Mouse (Mus musculus): Measurements from ENCODE around the gene Pkd2.

Gene Pkd2

DNA sequence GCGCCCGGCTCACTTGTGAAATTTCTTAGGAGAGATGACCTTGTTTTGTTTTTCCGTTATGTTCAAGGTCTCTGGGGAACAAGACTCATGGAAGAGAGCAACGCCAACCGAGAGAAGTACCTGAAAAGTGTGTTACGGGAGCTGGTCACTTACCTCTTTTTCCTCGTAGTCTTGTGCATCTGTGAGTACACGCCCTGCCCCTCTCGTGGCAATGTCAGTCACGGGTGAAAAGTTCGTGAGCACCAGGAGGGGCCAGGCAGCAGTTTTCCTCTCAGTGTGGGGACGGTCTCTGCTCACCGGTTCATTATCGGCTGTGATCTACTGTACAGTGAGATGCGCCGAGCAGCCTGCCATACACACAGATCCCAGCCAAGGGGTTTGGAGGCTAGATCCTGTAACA lies 7.6 kb downstream of the Pkd2 start:
- DNase-seq = no peak

- DNase-seq = no peak
These were observed 9.3 kb downstream of the Pkd2 start for GRCm38 (mm10) chr5:104468586-104468985.

GRCm38 (mm10) chr5:104470981-104471391 lies 11.7 kb downstream of the Pkd2 start:
- no peak for DNase-seq

GRCm38 (mm10) chr5:104472371-104472770 lies 13.1 kb downstream of the Pkd2 start:
- DNase-seq = no peak

- no peak for DNase-seq
These were observed 21.1 kb downstream of the Pkd2 start for GRCm38 (mm10) chr5:104480367-104480766.

- DNase-seq = no peak
These were observed 23.6 kb downstream of the Pkd2 start for GRCm38 (mm10) chr5:104482856-104483255.

GRCm38 (mm10) chr5:104491561-104491960 lies 32.3 kb downstream of the Pkd2 start:
- DNase-seq = no peak

- DNase-seq = no peak
These were observed 45.6 kb downstream of the Pkd2 start for GRCm38 (mm10) chr5:104504883-104505282.

DNA sequence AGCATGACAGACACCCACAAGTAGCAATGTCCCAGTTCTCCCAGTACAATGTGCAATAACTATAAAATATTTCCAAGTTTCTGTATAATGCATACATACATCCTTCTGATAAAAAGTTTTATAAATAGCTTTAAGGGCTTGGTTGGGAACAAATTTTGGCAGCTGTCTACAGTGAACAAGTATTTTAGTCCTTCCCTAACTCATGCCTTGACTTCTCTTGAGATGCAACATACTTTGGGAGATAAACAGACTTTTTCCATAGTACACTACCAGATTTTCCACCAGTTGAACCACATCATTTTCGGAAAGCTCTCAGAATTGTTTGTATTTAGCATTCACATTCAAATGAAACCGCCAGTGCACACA lies 48.6 kb downstream of the Pkd2 start:
- no peak for DNase-seq

- DNase-seq = peak; percentile 78
These were observed 49.1 kb downstream of the Pkd2 start, which contains the start of gene BC005561 for GRCm38 (mm10) chr5:104508195-104508891. Gene BC005561, plus strand, starts transcription at chr5:104508352.

DNA sequence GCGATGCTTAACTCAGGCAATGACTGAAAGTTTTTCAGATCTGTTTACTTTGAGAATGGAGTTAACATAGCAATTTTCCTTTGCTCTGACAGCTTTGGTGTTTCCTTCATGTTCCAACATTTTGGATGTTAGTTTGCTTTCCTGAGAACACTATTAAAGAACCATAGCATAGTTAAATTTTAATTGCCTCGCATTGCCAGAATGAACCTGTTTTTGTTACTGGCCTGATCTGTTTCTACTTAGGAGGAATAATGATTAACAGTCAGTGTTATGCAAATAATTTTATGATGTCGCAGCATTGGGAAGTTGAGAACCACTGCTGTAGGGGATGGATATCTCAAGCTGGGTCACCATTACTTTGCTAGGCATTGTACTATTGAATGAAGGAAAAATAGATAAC lies 52.0 kb downstream of the Pkd2 start:
- DNase-seq = no peak

DNA sequence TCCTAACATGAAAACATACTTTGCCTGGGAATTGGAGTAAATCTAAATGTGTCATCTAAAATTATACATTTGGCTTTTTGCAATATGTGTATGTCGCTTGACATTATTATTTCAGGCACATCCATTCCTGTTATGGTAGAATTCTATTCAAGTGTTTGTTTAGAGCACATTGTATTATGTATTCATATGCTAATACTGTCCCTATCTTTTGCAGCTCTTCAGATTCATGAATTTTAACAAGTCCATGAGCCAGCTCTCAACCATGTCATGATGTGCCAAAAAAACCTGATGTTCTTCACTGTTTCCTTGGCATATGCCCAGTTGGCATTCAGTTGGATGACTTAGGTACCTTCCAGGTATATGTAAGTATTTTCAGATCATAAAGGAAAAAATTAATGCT lies 79.4 kb downstream of the Pkd2 start:
- peak; percentile 3 for DNase-seq

- no peak for DNase-seq
These were observed 80.1 kb downstream of the Pkd2 start for GRCm38 (mm10) chr5:104539331-104539730.

Measured in cerebellum, adult 11 months (tissue).